Mouse (Mus musculus) CD4-positive, CD25-positive, alpha-beta regulatory T cell, adult 2 months (primary cell): ENCODE measurements around the gene Rfx4.

ENCODE experiments used
- DNase-seq: peaks from one replicate; pipeline ENCODE4 v3.0.0-alpha.2; 2012; ENCODE audit warnings: low read depth, low spot score

Rfx4 gene

GRCm38 (mm10) chr10:84811913-84812295 lies 56.0 kb downstream of the Rfx4 start:
- DNase-seq: no peak

GRCm38 (mm10) chr10:84815676-84816436 lies 60.0 kb downstream of the Rfx4 start:
- peak; percentile 3 for DNase-seq

- no peak for DNase-seq
Observed at GRCm38 (mm10) chr10:84817086-84817869, 61.4 kb downstream of the Rfx4 start.

DNA sequence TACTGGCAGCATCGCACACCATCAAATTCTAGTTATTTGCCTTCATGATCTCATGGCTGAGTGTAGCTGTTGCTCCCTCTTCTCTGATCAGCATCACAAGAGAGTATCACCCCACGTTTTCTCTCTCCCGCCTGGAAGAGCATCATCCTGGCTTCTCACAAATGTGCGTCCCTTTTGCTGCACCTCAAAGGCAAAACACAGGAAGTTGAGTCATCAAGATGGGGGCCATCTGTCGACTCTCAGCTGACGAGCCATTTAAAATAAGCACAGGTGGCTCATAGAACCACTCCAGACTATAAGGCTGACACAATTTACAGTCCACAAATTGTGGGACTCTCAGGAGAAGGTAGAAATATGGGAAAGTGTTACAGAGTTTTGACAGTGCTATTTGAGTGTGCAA lies 63.8 kb downstream of the Rfx4 start:
- no peak for DNase-seq

DNA sequence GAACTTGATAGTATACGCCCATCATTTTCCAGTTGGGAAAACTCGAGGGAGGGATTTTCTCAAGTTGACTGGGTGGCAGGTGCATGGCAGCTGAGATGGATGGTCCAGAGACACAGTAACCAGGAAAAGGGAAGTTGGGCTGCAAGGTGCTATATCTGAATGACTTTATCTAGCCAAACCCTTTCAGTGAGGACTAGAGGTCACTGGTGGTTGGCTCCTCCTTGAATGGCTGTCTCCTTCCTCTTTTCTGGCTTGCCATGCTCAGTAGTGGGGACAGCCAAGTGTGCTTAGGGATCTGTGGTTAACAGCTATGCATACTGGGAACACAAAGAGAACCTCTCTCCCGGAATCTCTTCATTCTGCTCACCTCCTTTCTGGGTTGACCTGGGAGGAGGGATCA lies 64.4 kb downstream of the Rfx4 start:
- DNase-seq: no peak

DNA sequence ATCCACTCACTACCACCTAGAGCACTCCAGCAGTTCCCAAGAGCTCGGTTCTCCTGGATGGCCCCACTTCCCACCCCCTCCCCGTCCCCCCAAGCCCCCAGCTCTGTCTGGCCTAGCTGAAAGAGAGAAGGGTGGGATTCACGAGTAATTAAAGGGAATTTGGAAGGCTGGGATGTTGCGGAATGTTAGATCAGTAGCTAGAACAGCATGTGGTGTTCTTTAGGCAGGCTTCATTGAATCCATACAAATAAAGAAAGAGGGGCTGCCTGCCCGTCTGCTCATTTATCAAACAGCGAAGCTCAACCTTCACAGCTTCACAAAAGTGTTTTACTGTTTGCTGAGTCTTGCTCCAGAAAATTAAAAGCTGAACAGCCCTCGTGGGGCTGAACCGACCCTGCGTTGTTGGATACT lies 66.9 kb downstream of the Rfx4 start:
- DNase-seq: no peak

DNA sequence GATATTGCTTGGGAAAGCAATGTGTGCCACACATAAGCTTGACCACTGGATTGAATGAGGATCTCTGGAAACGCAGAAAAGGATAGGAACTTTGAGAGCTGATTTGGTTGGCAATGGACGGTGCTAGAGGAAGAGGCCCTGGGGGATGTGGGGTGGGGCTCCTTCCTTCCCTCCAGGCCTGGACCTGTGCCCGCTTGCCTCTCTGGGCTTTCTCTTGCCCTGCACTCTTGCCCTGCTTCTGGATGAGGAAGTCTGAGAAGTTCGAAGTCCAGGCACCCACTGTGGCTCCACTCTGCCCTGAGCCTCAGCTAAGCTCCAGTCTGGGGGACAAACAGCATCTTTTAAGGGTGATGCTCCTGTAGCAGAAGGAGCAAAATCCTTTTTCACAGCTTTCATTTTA lies 67.8 kb downstream of the Rfx4 start:
- DNase-seq: no peak

GRCm38 (mm10) chr10:84829009-84829408 lies 73.1 kb downstream of the Rfx4 start:
- no peak for DNase-seq

DNA sequence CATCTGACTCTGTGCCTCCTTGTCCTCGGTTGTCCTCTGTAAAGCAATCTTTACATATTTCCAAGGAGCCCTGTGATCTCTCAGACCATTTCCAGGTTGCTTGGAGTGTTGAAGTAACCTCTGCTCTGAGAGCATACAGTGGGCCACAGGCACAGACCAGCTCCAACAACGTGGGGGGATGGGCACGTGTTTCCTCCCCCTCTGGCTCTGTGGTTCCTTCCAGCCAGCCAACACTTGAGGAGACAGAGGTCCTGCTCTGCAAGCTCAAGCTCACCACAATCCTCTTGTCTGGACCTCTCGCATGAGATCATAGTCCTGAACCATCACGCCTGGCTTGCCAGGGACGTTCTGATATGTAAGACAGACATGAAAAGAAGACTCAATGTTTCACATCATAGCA lies 79.7 kb downstream of the Rfx4 start:
- peak; percentile 4 for DNase-seq

GRCm38 (mm10) chr10:84836104-84836503 lies 80.2 kb downstream of the Rfx4 start:
- DNase-seq: peak; percentile 52

DNA sequence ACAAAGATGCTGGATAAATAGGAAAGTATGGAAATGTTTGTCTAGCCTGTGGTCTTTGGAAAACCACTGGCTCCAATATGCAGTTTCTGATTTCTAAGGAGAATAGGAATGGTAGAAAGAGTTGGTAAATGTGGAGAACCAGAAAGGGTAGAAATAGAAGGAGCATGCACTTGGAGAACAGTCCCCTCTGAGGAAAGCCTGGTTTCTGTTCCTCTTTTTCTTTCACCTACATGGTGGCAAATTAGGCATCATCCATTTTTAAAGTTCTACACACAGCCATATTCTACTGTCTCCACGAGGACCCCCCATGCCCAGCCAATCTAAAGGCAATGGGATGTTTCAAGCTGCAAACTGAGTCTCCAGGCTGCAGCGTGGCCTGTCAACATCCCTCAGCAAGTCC lies 81.5 kb downstream of the Rfx4 start:
- no peak for DNase-seq

- no peak for DNase-seq
Observed at GRCm38 (mm10) chr10:84838850-84839473, 83.1 kb downstream of the Rfx4 start.

DNA sequence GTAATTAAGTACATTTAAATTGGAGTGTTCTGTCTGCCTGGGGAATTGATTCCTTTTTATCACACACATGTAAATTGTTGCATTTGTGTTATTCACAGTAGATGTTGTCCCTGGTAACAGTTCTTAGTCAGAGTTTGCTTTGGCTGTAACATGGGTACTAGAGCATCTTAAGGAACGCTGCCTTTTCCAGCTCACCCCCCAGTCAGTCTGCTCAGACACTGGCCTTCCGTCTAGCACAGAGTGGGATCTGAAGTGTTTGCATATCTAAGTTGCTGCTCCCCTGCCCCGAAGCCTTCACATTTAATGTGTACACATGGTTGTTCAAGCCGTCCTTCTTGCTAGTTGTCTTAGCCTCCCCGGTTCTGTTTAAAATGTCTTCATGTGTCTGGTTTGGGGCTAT lies 90.8 kb downstream of the Rfx4 start:
- no peak for DNase-seq

DNA sequence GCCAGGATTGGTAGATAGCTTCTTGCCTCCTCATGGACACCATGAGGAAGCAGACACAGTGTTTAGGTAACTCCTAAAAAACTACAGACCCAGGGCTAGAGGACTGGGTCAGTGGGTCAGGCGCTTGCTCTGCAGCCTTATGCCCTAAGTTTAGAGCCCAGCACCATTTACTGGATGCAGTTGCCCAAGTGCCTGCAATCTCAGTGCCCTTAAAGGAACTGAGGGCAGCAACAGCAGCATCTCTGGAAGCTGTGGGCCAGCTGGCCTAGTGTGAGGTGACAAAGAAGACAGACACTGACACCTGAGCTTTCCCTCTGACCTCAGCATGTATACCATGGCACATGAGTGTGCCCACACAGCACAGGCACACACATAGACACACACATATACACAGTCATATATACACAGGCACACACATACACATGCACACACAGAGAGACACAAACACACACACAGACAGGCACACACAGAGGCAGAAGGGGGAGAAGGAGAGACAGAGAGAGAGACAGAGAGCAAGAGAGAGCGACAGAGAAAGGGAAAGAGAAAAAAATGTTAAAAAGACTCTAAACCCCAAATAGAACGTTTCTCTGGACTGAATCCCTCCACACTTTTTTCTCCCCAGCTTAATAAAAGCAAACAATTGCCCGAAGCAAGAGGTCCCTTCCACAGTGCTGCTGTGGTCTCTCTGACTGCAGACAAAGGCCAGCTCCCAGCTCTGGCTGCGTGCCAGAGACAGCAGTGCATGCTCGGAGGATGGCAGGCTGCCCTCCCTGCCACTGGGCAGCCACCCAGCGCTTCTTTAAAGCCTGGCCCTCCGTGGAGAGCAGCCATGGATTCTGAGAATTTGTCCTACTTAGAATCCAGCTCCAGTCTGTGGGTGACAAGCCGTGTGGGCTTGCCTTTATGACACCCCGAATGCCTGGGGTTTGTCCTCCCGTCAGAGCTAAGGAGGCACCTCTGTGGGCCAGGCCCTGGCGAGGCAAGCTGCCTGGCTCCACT lies 96.4 kb downstream of the Rfx4 start:
- no peak for DNase-seq

- no peak for DNase-seq
Observed at GRCm38 (mm10) chr10:84854059-84854458, 98.2 kb downstream of the Rfx4 start.

DNA sequence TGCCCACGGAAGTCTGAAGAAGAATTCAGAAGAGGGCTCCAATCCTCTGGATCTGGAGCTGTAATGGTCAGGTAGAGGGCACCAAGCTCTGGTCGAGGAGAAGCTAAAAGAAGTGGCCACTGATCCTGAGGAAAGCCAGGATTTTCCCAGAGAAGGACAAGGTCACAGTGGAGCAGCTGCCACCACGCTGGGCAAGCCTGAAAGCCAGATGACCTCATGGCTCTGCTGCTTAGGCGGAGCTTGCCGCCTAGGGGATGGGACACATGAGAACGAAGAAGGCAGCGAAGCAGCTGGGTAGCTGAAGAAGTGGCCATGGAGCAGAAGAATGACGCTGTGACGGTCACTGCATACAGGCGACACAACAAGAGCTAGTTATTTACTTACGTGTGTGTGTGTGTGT lies 99.6 kb downstream of the Rfx4 start:
- no peak for DNase-seq

DNA sequence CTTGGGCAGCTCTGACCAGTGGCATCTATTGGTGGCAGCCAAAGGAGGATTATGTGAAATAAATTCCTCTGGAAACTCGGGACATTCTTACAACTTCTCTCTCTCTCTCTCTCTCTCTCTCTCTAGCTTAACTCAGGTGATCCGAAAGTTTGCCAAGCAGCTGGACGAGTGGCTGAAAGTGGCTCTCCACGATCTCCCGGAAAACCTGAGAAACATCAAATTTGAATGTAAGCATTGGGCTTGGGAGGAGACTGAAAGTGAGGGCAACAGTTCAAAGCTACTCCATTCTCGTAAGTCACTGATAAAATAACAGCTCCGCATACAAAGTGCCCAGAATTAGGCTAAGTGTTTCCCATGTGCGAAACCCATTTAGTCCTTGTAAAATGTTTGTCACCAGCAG lies 102.5 kb downstream of the Rfx4 start:
- DNase-seq: no peak

DNA sequence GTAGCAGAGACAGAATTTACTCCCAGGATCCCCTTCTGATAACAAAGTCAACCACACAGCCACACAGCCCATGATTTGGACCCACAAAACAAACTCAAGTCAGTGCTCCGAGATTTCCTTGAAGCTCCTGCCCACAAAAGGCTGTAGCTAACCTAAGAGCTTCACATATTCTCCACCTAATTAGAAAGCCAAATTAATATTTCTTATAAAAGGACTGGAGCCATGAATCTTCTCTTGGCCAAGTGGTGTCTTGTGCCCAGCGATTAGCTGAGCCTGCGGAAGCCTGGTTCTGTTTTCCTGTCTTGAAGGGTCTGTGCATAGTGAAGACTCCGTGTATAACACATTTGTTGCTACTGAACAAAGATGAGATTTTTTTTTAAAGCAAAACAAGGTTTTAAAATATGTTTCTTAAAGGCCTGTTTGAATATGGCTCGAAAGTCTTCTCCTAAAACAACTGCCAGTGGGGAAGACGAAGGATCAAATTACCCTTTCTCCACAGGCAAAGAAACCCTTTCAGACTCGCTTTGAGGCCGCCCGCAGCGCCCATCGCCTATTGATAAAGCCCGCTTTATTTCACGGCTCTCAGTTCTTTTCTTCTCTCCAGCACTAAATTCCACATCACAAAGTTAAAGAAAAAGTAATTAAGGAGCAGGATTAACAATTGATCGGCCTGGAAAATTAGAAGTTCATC lies 103.1 kb downstream of the Rfx4 start:
- DNase-seq: no peak

DNA sequence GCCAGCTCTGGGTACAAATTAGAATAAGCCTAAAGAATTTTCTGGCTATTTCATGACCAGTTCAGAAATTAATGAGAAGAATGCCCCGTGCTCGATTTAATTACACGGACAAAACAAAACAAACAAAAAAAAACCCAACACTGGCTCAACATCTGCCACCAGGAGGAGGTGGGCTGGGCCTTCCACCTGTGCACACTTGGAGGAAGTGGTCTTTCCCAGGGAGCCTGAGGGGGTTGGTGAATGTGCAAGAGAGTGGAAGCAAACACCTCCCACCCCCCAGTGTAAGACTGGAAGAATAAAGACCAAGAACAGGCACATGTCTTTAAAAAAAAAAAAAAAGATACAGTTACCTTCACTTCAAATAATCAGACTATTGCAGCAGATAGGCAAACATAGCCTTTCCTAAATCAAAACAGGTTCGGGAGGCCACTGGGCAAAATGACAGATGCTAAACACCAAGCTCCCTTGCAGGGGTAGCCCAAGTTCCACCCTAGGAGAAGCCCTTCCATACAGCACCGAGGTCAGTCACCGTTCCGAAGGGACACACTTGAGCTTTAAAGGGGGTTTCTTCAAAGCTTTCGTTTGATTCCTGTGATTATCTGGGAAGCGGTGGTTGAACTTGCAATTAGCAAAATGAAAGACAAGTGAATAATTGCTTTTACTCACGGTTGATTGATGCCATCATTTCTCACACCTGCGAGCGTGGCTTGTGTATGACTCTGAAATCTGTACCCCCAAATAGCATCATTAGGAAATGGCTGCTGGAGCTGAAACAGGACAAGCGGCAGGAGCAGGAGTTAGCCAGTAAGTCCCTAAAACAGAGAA lies 103.9 kb downstream of the Rfx4 start:
- DNase-seq: no peak

DNA sequence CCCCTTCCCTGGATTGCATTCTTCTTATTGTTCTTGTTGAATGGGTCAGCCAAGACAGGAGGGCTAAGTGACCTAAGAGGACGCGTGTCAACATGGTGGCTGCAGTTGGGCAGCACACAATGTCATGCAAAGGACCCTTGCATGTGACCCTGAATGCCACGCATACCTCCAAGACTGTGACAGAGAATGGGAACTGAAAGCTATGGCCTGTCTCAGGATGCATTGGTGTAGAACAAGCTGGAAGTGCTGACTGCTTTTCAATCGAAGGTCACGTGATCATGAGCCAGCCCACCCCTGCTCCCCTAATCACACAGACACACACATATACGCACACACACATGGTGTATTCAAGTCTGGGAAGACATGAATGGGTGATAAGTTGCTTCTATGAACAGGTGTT lies 107.6 kb downstream of the Rfx4 start:
- no peak for DNase-seq
